Mouse (Mus musculus) thymus, postnatal 0 days (tissue): ENCODE data around the gene Ell2. TPM values are rescaled to one million over a fixed set of nuclear protein-coding genes. Genes with fewer than 3 reads are reported as not detected.

Source experiments
- DNase-seq: peaks from one replicate; pipeline ENCODE4 v3.0.0-alpha.2; 2015; ENCODE audit warnings: low spot score
- polyA plus RNA-seq: library from polyadenylated mRNA; unstranded; fragments of >200 nt; fragmentation: Nextera tagmentation; extraction: Ambion mirVana; gene quantifications from 2 replicates; pipeline ENCODE4 v1.2.1, GENCODE M21; 2015

The Ell2 gene
- polyA plus RNA-seq, 1 experiment from 2014 or later = 4.8 TPM

GRCm38 (mm10) chr13:75730717-75731116 lies 24.2 kb downstream of the Ell2 start:
- no peak for DNase-seq

GRCm38 (mm10) chr13:75733594-75734161 lies 27.1 kb downstream of the Ell2 start:
- no peak for DNase-seq

GRCm38 (mm10) chr13:75734231-75734630 lies 27.7 kb downstream of the Ell2 start:
- no peak for DNase-seq

- no peak for DNase-seq
Observed at GRCm38 (mm10) chr13:75735606-75736005, 29.0 kb downstream of the Ell2 start.

GRCm38 (mm10) chr13:75737991-75738390 lies 31.4 kb downstream of the Ell2 start:
- no peak for DNase-seq

GRCm38 (mm10) chr13:75738536-75738935 lies 32.0 kb downstream of the Ell2 start:
- no peak for DNase-seq

GRCm38 (mm10) chr13:75738957-75739356 lies 32.4 kb downstream of the Ell2 start:
- no peak for DNase-seq

- DNase-seq = no peak
Observed at GRCm38 (mm10) chr13:75740018-75740417, 33.5 kb downstream of the Ell2 start.

- DNase-seq = no peak
Observed at GRCm38 (mm10) chr13:75741119-75741518, 34.6 kb downstream of the Ell2 start.

- DNase-seq = no peak
Observed at GRCm38 (mm10) chr13:75741736-75742729, 35.5 kb downstream of the Ell2 start.

GRCm38 (mm10) chr13:75742970-75743369 lies 36.4 kb downstream of the Ell2 start:
- no peak for DNase-seq

GRCm38 (mm10) chr13:75744065-75744464 lies 37.5 kb downstream of the Ell2 start:
- no peak for DNase-seq

- no peak for DNase-seq
Observed at GRCm38 (mm10) chr13:75745328-75745727, 38.8 kb downstream of the Ell2 start.

GRCm38 (mm10) chr13:75747265-75747664 lies 40.7 kb downstream of the Ell2 start:
- DNase-seq = no peak

- no peak for DNase-seq
Observed at GRCm38 (mm10) chr13:75748685-75749084, 42.1 kb downstream of the Ell2 start.

GRCm38 (mm10) chr13:75750785-75751184 lies 44.2 kb downstream of the Ell2 start:
- no peak for DNase-seq

GRCm38 (mm10) chr13:75752216-75752938 lies 45.8 kb downstream of the Ell2 start:
- DNase-seq = no peak

- DNase-seq = no peak
Observed at GRCm38 (mm10) chr13:75754398-75754797, 47.8 kb downstream of the Ell2 start.

GRCm38 (mm10) chr13:75760859-75761548 lies 54.4 kb downstream of the Ell2 start:
- no peak for DNase-seq

- DNase-seq = no peak
Observed at GRCm38 (mm10) chr13:75762759-75763158, 56.2 kb downstream of the Ell2 start.

- DNase-seq = no peak
Observed at GRCm38 (mm10) chr13:75763280-75763679, 56.7 kb downstream of the Ell2 start.
